Mouse (Mus musculus): ENCODE measurements at regions not wholly inside any gene's neighbourhood (a gene's known extent, or its start where the extent isn't known, plus 50 kb on each side); places are given as distances from the start of the nearest gene placed in this dataset.

- DNase-seq (ENCODE audit: low spot score) = no peak
These were observed 113.2 kb upstream of the Thy1 start for GRCm38 (mm10) chr9:43930037-43930404.

- DNase-seq (ENCODE audit: low spot score) = no peak
These were observed 112.7 kb upstream of the Thy1 start for GRCm38 (mm10) chr9:43930476-43930875.

DNA sequence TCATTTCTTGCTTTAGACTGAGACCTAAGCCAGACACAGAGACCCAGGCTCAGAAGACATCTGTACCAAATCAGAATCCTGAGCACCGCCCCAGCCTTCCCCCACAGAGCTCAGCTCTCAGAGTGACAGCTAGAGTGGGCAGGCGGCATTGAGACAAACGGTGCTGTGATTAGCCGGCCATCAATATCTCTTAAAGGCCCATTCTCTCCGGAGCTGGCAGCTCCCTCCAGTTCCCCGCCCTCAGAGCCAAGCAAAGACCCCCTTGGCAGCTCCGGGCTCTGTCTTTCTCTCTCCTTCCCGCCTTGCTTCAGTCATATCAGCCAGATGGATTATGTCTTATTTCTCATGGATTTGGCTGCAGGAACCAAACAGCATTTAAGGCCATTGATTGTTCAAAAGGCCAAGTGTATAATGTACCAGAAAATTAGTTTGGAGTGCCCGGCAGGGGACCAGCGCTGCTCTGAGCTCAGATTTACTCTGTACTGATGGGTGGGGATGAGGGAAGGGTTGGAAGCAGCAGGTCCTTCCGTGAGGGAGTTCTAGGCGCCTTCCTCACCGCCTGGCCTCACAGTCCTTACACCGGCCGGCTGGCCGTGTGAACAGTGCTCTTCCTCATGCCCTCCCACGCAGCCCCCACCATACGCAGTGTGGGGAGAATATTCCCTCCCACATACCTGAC, 109.0 kb upstream of the Thy1 start:
- peak; percentile 47 for DNase-seq (ENCODE audit: low spot score)

DNA sequence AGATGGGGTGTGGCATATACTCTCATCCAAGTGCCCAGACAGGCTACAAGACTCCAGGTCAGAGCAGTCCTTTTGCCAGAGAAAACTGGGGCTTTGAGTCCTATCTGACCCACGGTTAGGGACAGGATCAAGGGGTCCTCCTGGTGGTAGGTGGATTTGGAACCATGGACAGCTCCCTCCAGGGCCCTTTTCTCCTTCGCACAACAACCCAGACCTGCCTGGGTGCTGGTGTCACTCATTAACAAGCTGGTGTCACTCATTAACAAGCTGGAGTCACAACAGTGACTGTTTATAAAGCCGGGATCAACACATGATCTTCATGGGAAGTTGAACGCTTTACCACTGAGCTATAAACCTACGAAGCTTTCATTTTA, 108.5 kb upstream of the Thy1 start:
- peak; percentile 66 for DNase-seq (ENCODE audit: low spot score)

- no peak for DNase-seq (ENCODE audit: low spot score)
These were observed 103.8 kb upstream of the Thy1 start for GRCm38 (mm10) chr9:43939336-43939735.

DNA sequence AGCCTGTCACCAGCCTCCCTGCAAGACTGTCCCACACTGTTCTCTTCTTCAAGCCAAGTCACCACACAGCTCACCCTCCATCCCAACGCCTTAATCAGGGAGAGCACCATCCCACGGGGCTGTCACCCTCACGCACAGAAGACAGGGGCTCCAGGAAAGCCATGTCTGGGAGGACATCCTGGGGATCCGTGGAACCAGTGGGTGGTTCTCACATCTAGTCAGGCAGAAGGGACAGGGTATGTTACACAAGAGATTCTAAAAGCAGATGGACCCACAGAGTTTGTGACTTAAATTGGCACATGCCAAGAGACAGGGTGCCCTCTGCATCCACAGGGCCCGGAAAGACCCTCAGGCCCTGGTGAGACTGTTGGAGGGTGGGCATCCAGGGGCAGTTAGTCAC, 101.0 kb upstream of the Thy1 start:
- no peak for DNase-seq (ENCODE audit: low spot score)

DNA sequence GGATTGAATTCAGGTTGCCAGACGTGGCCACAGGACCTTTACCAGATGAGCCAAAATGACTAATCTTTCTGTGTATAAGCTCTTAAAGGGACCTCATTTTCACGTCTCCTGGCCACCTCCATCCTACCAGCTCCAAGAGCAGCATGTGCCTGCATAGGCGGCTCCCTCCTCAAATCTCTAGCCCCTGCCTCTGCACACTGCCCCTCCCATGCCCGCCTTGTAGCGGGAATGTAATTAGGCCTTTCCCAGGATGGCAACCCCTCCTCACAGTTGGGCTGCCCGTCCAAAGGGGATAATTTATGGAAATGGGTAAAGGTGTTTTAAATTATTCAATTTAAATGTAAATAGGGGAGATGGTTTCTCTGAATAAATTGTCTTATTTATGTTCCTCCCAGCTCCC, 99.7 kb upstream of the Thy1 start:
- DNase-seq (ENCODE audit: low spot score) = no peak

GRCm38 (mm10) chr9:43944816-43945741, 98.1 kb upstream of the Thy1 start:
- no peak for DNase-seq (ENCODE audit: low spot score)

DNA sequence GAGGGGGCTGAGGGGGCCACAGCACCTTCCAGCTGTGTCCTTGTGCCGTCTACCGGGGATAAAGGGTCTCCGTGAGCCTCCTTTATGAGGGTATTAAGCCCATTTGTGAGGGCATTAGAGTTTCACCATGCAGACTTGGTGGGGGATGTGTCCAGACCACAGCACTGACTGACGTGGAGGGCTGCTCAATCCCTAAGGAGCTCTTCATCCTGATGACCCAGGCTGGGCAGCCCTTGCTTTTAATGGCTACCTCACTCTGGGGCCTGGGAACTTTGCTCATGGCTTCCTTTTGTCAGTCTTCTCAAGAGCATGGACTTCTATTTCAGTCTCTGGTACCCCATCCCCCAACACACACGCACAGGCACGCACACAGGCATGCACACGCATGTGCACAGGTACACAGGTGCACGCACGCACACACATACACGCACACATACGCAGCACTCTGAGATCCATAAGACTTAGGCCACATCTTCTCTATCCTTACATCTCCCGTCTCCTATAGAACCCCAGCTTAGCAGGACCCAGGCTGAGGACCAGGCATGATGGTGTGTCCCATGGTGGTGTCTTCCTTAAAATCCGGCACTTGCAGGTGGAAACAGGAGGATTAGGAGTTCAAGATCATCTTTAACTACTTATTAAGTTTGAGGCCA, 97.1 kb upstream of the Thy1 start:
- no peak for DNase-seq (ENCODE audit: low spot score)

DNA sequence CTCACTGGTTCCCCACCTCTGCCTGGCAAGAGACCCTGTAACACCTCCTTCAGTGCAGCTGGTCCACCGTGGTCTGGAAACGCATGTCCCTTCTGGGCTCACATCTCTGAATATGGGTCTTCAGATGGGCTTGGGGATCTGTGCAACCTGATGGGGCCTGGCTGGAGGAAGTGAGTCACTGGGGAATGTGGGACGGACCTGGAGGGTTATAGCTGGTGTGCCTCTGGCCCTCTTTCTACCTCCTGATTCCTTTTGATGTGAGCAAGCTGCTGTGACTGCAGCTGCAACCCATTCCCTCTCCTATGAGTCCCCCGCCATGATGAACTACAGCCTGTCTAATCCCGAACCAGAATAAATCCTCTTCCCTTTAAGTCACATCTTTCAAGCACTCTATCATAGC, 96.1 kb upstream of the Thy1 start:
- no peak for DNase-seq (ENCODE audit: low spot score)

GRCm38 (mm10) chr9:43947490-43948150, 95.6 kb upstream of the Thy1 start:
- DNase-seq (ENCODE audit: low spot score) = peak; percentile 57

GRCm38 (mm10) chr9:43953128-43953527, 90.1 kb upstream of the Thy1 start:
- DNase-seq (ENCODE audit: low spot score) = peak; percentile 57

GRCm38 (mm10) chr9:43959541-43959940, 83.6 kb upstream of the Thy1 start:
- peak; percentile 86 for DNase-seq (ENCODE audit: low spot score)

DNA sequence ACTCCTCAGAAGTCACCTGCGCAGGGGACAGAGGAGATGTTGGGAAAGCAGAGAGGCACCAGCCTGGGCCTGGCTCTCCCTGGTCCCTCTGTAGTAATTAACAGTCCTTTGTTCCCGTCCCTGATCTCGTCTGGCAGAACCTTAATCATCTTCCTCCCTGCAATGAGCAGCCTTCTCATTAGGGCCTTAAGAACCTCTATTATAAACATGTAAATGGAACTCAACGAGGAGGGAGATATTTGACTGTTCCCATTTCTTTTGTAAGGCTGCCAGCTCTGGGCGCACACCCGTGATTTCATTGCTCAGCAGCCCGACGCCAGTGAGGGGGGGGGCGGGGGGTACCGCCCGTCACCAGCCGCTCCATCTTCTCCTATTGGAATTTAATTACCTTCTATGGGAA, 81.8 kb upstream of the Thy1 start:
- no peak for DNase-seq (ENCODE audit: low spot score)

DNA sequence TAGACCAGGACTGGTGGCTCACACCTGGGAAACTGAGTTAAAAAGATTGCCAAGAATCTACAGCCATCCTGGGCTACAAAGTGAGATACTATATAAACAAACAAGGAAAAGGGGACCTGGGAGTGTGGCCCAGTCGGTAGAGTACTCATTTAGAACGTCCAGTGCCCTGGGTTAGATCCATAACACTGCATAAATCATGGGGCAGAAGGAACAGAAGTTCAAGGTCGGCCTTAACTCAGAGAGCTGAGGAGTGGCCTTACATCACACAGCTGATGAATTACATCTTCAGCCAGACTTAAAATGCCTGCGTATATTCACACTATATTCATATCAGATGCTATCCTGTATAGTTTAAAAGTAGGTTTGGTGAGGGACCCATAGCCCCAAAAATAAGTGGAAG, 78.0 kb upstream of the Thy1 start:
- no peak for DNase-seq (ENCODE audit: low spot score)

- DNase-seq (ENCODE audit: low spot score) = no peak
These were observed 77.4 kb upstream of the Thy1 start for GRCm38 (mm10) chr9:43965811-43966210.

GRCm38 (mm10) chr9:43970043-43970795, 73.0 kb upstream of the Thy1 start:
- no peak for DNase-seq (ENCODE audit: low spot score)

DNA sequence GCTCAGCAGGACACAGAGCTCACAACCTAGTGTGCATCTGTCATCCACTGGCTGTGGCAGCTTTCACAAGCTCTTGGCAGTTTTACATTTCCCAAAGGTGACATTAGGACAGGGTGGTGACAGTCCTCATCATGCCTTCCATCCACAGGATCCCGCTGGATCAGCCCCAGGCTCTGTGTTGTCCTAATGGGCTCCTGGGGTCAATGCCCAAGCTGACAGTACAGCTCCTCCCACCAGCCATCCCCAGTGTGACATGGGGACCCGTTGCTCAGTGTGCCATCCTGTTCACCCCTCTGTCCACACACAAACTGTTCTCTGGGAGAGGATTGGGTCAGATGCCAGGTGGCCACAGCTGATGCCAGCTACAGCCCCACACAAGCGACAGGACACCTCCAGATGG, 72.3 kb upstream of the Thy1 start:
- no peak for DNase-seq (ENCODE audit: low spot score)

DNA sequence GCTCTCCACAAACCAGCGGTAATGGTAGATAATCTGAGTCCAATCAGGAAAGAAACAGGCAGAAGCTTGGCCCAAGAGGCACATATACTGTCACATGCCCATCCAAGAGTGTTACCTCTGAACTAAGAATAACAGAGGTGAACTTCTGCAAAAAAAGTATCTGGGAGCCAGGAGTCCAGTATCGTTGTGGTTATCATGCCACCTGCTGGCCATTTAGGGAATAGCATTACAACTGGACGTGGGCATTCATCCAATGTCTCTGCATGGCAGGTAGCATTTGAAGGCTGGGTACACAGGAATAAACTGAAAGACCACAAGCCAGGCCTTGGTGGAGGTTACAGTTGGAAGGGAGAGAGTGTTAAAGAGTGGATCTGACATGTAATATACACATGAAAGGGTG, 70.9 kb upstream of the Thy1 start:
- peak; percentile 85 for DNase-seq (ENCODE audit: low spot score)

DNA sequence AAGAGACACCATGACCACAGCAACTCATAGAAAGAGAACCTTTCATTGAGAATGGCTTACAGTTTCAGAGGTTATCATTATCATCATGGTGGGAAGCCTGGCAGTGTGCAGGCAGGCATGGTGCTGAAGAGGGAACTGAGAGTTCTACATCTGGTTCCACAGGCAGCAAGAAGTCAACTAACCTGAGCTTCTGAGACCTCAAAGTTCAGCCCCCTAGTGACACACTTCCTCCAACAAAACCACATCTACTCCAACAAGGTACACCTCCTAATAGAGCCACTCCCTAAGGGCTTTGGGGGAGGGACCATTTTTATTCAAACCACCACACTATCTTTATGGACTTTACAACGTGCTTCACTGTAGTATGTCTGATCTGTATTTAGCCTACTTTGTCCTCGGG, 67.8 kb upstream of the Thy1 start:
- no peak for DNase-seq (ENCODE audit: low spot score)

DNA sequence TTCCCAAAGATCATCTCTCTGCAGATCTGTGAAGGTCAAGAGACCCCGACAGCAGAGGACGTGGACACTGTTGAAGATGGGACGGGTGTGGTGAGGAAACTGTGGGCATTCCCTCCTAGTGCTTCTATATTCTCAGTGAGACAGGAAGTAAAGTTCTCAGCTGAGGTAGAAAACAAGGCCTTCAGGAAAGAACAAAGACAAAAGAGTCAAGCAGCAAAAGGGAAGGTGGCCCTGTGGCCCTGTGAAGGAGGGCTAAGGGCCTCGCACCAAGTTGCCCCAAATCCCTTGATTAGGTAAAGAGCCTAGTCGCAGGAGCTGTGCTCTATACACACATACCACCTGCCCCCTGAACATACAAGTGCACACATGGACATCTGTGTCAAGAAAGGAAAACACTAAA, 66.8 kb upstream of the Thy1 start:
- no peak for DNase-seq (ENCODE audit: low spot score)

- no peak for DNase-seq (ENCODE audit: low spot score)
These were observed 65.4 kb upstream of the Thy1 start for GRCm38 (mm10) chr9:43977773-43978172.

Measured in embryo, embryonic 10 days (tissue).